In genomic region chr2:158539433-158540305, GRCm38 (mm10) we compare ENCODE assay signal across 9 mouse cellular contexts. TPM values are rescaled to one million over a fixed set of nuclear protein-coding genes. Genes with fewer than 3 reads are reported as not detected.
A peak's percentile ranks its signal among the peaks of the same experiment; 100 is the strongest.
DNase-seq lines count a peak whose midpoint lies in the region; ATAC-seq and TF ChIP-seq lines count a peak whose summit lies in the region.
"Had no signal": no experiment of that assay in that cellular context is flagged by ENCODE, and none has a peak within 500 bp of the region (broad histone marks: within the 10 kb centered on the region; RNA-seq: fewer than 3 reads in every experiment).

No protein-coding gene starts in this region.

- WGBS in bone marrow, adult 2 months: 45% methylated on average over 24 of the region's 24 CpGs
- 51% methylated on average over 24 of the region's 24 CpGs for WGBS in midbrain, embryonic 11.5 days

- intact Hi-C loops in left cerebral cortex, postnatal 10 days (cut with DNase I): loop anchor here (10.0 kb wide), 2 partner anchors 215 to 325 kb away; no protein-coding TSS in a partner anchor

- no peaks in the 10 kb centered on the region; the same call in 1 of the 2 replicates for H3K4me1 ChIP-seq in bone marrow, adult 2 months (ENCODE audit: control insufficient read depth, insufficient read depth, low read length)
- no peaks in the 10 kb centered on the region for H3K4me1 ChIP-seq in midbrain, embryonic 11.5 days (ENCODE audit: control insufficient read depth, insufficient read depth, low read length)

- H3K4me2 ChIP-seq in midbrain, embryonic 11.5 days: peak overlapping the region; percentile 17; the same call in 1 of the 2 replicates

- no peak overlapping the region for H3K27ac ChIP-seq in bone marrow, adult 2 months (ENCODE audit: control insufficient read depth, insufficient read depth, low read depth, low read length, poor library complexity)
- no peak overlapping the region for H3K27ac ChIP-seq in midbrain, embryonic 11.5 days (ENCODE audit: low read depth, low read length)

- ATAC-seq in frontal cortex, adult (ENCODE audit: low TSS enrichment): peak; percentile 88
- peak; percentile 89 for ATAC-seq in granulocyte monocyte progenitor cell, adult 5-6 weeks (replicated peaks; ENCODE audit: poor library complexity, severe bottlenecking)
- ATAC-seq in midbrain, embryonic 11.5 days (ENCODE audit: low FRiP score): no peak

- H3K9ac ChIP-seq in midbrain, embryonic 11.5 days (ENCODE audit: low read length): no peak overlapping the region; the same call in 1 of the 2 replicates

- TF ChIP-seq CTCF in bone marrow, adult 2 months (IDR thresholded peaks at IDR 0.05; ENCODE audit: control insufficient read depth, insufficient read depth, low read length): no peak

- no peaks in the 10 kb centered on the region for H3K36me3 ChIP-seq in midbrain, embryonic 11.5 days (ENCODE audit: control insufficient read depth, insufficient read depth, low read length)

- H3K9me3 ChIP-seq in midbrain, embryonic 11.5 days (ENCODE audit: control insufficient read depth, low read length): no peaks in the 10 kb centered on the region

- DNase-seq in frontal cortex, postnatal 25 days (ENCODE audit: low spot score in 2 of 2): no peak
- peak; percentile 92 for DNase-seq in midbrain, embryonic 11.5 days (ENCODE audit: low spot score, missing footprints)
- DNase-seq in layer of hippocampus, postnatal 10 days (ENCODE audit: low spot score in 2 of 2): no peak
- DNase-seq in left cerebral cortex, postnatal 10 days (ENCODE audit: extremely low spot score in 1 of 2, low spot score in 2 of 2): no peak
- no peak for DNase-seq in cerebellum, adult 8-10 months

- H3K4me3 ChIP-seq in bone marrow, adult 2 months (replicated peaks; ENCODE audit: control insufficient read depth, low read depth, low read length): peak overlapping the region; percentile 7
- no peak overlapping the region for H3K4me3 ChIP-seq in midbrain, embryonic 11.5 days (ENCODE audit: low read depth, low read length)

- TF ChIP-seq POLR2A in bone marrow, adult 2 months (IDR thresholded peaks at IDR 0.05; ENCODE audit: borderline replicate concordance, control insufficient read depth, low read depth, low read length): no peak

- H3K27me3 ChIP-seq in midbrain, embryonic 11.5 days (ENCODE audit: control insufficient read depth, insufficient read depth, low read length): no peaks in the 10 kb centered on the region

RNA-seq across cellular contexts. Expression of gene Arhgap40, which starts 27.1 kb away (rescaled TPM):
- polyA plus RNA-seq in bone marrow, adult 2 months (2011; ENCODE audit: insufficient read depth, insufficient read length, low replicate concordance, missing spikeins): not detected in 2 replicates
- not detected in 2 replicates for total RNA-seq in granulocyte monocyte progenitor cell, adult 5-6 weeks (2014; fragmentation: Nextera tagmentation)
- 2.9 TPM in 1 of 2 replicates, not detected in the other for total RNA-seq in granulocyte monocyte progenitor cell, adult 5-6 weeks (2017)
- 0.30 and 0.40 TPM in 2 replicates for polyA plus RNA-seq in midbrain, embryonic 11.5 days (2014; fragmentation: Nextera tagmentation; extraction: Ambion mirVana)
- total RNA-seq in layer of hippocampus, postnatal 10 days (2021): under 1 TPM in 1 of 2 experiments, not detected in 1; 0.38 TPM
- total RNA-seq in left cerebral cortex, postnatal 10 days (2021): not detected
- total RNA-seq: layer of hippocampus, postnatal 25 days had no signal

RNA-seq across cellular contexts. Expression of gene Adig, which starts 37.3 kb away (rescaled TPM):
- not detected in 2 replicates for polyA plus RNA-seq in bone marrow, adult 2 months (2011; ENCODE audit: insufficient read depth, insufficient read length, low replicate concordance, missing spikeins)
- total RNA-seq in granulocyte monocyte progenitor cell, adult 5-6 weeks (2014; fragmentation: Nextera tagmentation): not detected in 2 replicates
- total RNA-seq in granulocyte monocyte progenitor cell, adult 5-6 weeks (2017): not detected in 2 replicates
- polyA plus RNA-seq in midbrain, embryonic 11.5 days (2014; fragmentation: Nextera tagmentation; extraction: Ambion mirVana): not detected in 2 replicates
- not detected for total RNA-seq in layer of hippocampus, postnatal 10 days (2021)
- total RNA-seq in left cerebral cortex, postnatal 10 days (2021): not detected
- total RNA-seq: layer of hippocampus, postnatal 25 days had no signal
